Mouse (Mus musculus): Measurements from ENCODE around the gene Prss29. TPM values are rescaled to one million over a fixed set of nuclear protein-coding genes. Genes with fewer than 3 reads are reported as not detected.
A peak's percentile ranks its signal among the peaks of the same experiment; 100 is the strongest.

Gene Prss29
- total RNA-seq (2021), result not detected
- not detected in 2 replicates for polyA plus RNA-seq (2012; rRNA removed)
- long read RNA-seq, result 0 reads

DNA sequence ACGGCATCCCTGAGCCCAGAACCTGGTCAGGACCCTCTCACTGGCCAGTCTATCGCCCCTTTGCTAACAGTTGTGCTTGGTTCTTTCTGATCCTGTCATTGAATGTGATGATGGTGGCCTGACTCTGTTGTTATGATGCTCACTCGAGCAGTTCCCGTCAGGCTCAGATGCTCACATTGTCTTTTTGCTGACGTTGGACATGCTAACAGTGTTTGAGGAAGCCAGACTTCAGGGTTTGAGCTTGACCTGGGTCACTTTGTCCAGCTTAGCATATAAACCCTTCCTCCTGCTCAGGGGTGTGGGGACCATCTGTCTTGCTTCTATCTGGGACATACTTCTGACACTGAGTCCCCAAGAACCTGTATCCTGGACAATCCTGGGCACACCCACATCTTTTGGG, at the start of gene Prss29:
TSS of gene Prss29 (plus strand) at position 301 of the 400 bp plus-strand sequence.
- no peak for DNase-seq

DNA sequence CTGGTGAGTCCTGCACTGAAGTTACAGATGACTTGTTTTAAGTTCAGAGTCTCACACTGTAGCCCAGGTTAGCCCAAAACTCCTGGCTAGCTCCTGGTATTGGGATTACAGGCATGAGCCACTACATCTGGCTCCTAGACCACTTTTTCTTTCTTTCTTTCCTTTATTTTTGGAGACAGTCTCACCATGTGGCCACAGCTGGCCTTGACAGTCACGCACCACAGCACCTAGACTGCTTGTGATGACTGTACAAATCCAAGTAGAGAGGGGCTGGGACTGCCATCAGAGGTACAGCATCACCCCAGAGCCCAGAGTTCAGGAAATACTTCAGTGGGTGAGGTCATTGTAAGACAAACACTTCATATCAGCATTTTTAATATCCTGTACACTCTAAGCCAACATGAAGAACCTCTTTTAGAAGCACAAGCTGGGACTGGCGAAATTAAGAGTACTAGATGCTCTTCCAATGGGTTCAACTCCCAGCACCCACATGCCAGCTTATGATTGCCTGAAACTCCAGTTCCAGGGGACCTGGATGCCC, 47.6 kb upstream of the Prss29 start:
- DNase-seq, result no peak

GRCm38 (mm10) chr17:25272326-25272725, 46.1 kb upstream of the Prss29 start:
- peak; percentile 38 for DNase-seq

DNA sequence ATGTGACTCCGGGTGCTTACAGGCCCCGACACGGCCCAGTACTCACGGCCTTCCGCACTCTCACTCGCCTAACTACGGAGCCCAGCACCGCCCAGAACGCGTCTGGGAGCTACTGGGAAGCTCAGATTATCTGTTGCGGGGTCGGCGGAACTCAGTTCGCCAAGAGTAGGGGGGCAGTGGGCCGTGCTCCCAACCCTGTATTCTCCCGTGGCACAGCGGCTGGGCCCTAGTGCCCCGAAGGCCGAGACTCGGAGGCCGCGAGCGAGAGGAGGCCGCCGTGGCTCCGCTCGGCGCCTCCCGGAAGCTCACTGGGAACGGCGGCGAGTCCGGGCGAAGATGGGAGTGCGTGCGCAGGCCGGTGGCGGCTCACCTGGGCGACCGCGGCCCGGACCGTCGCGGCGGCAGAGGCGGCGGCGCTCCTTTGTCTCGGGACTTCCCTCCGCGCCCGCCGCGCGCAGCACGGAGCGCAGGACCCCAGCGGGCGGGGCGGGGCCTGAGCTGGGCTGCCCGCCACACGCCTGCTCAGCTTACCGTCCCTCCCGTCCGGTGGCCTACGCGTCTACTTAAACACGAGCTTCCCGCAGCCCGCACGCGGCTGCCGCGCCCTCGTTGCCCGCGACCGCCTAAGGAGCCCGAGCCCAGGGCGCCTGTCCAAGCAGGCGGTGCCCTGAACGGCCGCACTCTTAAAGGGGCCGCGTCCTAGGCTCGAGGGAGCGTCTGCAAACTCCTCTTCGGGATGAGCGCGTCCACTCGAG, 45.3 kb upstream of the Prss29 start:
- peak; percentile 94 for DNase-seq

DNA sequence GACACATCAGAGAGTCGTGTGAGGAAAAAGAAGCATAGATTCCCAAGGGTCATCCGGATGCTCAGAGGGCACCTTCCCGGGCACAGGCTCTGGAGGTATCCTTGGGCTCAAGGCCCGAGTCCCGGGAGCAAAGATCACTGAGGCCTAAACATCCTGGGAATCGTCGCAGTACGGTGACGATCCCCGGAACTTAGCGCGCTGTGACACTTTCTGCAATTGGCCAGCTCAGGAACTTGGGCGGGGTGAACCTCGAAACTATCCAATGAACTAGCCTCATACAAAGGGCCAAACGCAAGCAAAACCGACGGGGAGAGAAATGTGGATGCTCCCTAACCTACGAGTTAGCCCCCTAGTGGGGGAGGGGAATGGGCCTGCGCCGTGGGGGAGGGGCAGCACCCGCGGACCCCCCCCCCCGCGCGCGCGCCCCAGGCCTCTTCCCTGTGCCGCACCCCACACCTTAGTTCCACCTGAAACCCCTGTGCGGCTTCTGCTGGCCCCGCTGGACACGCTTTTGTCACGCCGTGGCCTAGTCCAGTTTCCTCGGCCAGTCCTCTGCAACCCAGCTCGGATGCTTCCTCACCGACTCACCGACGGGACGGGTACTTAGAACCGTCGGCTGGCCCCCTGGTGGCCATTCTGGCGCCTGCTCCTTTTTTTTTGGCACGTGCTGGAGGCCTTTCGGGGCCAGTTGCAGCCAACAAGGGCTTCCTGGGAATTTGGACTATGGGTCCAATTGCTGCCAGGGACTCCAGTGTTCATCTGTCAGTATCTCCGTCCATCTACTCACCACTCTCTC, 44.5 kb upstream of the Prss29 start:
- DNase-seq, result peak; percentile 98

DNA sequence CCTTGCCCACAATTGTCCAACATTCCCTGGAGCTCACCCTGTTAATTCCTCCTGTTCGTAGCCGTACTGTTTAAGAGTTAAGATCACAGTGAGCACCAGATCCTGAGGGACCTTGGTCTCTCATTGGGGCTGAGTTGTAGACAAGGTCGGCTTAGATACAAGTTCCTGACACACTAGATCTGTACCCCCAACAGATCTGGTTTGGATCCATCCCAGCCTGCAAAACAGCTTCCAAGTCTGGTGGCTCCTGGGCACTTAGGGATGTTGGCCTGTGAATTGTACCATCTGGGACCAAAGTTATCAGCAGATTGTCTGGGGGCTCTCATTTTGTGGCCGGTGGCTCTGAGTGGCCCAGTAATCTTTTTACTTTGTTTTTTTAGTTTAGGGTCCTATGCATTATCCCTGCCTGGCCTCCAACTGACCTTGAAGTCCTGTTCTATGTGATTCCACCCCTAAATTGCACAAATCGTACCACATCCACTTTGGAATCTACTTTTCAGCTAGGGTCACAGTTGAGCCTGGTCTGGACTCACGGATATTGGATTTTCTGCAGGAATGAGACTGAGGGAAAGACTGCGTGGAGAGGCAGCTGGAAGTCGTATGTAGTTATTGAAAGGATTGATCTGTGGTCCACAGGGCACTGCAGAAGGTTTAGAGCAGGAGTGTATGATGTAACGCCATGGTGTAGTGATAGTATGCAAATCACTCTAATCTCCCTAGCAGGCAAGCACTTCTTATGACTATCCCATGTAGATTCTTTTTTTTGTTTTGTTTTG, 43.7 kb upstream of the Prss29 start, which contains the start of gene Ube2i:
TSS of gene Ube2i (minus strand) at position 52 of the 776 bp plus-strand sequence.
- no peak for DNase-seq

DNA sequence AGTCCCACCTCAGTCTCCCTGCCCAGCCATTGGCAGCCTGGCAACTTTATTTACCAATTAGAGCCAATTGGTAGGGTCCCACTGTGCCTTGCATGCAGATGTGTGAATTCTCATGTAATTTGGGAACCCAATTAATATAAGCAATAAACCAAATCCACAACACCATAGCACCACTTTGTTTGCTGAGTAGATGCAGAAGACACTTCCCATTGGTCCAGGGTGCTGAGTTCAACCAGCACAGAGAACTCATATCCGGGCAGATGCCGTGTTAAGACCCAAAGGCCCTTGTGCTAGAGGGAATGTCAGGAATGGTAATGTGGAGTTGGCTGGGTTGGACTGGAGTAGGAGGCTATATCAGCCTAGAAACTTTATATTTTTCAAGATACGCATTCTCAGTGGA, 42.6 kb upstream of the Prss29 start:
- no peak for DNase-seq

DNA sequence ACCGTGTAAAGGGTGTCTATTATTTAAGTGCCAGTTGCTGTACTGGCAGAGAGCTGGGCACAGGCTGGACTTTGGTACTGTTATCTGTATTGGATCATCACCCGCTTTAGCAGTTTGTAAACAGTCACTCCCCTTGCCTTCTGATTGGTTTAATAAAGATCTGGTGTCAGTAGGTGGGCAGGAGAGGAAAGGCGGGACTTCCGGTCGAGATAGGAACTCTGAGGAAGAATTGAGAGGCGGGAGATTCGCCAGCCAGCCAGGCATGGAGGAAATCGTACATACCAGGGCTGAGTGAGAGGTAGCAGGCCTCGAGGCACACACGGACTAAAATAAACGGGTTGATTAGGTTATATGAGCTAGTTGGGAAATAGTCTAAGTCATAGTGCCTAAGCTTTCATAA, 36.3 kb upstream of the Prss29 start:
- peak; percentile 66 for DNase-seq

GRCm38 (mm10) chr17:25285033-25285432, 33.4 kb upstream of the Prss29 start:
- peak; percentile 76 for DNase-seq

DNA sequence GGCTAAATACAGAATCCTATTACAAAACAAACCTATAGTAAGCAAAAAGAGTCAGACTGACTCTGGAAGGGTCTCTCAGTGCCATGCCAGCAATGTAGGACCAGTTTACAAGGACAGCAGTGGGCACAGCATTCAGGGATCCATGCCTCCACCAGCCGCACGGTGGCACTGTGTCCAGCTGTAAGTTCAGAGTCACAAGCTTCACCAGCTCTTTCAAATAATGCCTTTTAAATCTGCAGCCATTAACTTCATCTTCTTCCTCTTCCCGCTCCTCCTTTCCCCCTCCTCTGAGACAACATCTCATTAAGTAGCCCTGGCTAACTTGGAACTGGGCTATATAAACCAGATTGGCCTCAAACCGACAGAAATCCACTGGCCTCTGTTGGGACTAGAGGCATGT, 29.6 kb upstream of the Prss29 start:
- peak; percentile 51 for DNase-seq

GRCm38 (mm10) chr17:25290411-25290810, 28.0 kb upstream of the Prss29 start:
- no peak for DNase-seq

DNA sequence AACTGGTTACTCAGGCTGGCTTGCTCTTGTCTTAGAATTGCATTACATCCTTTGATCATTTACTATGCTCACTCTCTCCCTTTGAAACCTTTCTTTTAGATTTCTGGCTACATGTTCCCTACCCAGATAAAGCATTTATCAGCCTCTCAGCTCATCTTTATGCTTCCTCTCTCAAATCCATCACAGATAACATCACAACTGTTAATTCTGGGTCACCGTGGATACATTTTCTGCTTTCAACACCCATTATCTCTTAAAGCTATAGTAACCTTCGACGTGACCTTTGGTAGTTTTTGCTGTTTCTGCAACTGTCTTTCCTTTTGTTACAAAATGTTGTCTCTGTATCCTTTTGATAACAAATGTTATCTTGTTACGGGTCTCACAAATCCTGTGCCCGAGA, 25.0 kb upstream of the Prss29 start:
- DNase-seq, result no peak

DNA sequence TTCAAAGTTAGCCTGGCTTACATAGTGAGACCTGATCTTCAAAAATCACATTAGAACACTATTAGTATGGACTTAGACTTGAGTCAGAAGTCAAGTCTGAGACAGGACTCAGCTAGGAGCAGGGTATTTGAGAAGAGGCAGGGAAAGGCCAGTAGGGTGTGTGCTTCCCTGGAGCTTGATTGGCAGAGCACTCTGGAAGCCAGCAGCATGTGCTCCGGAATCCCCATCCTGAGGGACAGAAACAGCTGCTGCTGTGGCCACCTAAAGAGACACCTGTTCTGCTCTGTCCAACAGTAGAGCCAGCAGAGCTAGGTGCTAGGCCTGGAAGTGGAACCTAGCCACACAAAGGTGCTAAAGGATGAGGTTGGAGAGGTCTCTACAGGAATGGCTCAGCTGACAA, 24.3 kb upstream of the Prss29 start:
- DNase-seq, result no peak

- no peak for DNase-seq
Observed at GRCm38 (mm10) chr17:25298094-25298493, 20.4 kb upstream of the Prss29 start, which contains the start of gene Prss34. Gene Prss34, plus strand, starts transcription at chr17:25298394.

DNA sequence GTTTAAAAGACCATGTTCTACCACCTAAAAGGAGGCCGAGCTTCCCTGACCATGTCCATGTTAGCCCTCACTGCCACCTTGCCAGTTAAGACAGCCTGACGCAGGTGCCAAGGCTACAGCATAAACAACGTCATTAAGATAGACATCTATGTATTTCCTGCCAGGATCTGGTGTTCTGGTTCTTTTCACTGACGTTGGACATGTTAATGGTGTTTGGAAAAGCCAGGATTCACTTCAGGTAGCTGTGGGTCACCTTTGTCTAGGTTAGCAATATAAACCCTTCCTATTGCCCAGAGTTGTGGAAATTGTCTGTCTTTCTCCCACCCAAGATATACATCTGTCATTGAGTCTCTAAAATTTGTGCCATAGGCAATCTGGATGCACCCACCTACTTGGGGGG, 10.1 kb upstream of the Prss29 start, which contains the start of gene Prss28:
TSS of gene Prss28 (plus strand) at position 301 of the 400 bp plus-strand sequence.
- DNase-seq, result no peak

GRCm38 (mm10) chr17:25320819-25321218, 2.4 kb downstream of the Prss29 start:
- no peak for DNase-seq

- DNase-seq, result no peak
Observed at GRCm38 (mm10) chr17:25322930-25323329, 4.5 kb downstream of the Prss29 start.

- no peak for DNase-seq
Observed at GRCm38 (mm10) chr17:25332321-25332720, 13.9 kb downstream of the Prss29 start.

GRCm38 (mm10) chr17:25333943-25334342, 15.5 kb downstream of the Prss29 start:
- peak; percentile 56 for DNase-seq

DNA sequence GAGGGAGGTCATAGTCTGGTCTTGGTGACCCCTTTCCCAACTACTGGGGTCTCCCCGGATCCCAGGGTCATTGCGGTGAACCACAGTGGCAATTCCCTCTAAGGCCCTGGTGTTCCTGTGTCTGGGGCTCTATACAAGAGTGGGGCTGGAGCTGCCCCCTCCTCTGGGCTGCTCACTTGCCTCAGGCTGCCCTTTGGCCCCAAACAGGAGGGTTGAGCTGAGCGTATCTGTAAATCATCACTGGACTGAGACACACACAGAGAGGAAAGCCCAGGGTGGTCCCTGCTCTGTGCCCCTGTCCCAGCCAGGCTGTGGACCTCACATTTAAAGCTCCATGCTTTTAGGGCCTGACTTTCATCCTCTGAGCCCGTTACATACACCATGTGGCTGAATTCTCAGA, 19.8 kb downstream of the Prss29 start:
- DNase-seq, result no peak

DNA sequence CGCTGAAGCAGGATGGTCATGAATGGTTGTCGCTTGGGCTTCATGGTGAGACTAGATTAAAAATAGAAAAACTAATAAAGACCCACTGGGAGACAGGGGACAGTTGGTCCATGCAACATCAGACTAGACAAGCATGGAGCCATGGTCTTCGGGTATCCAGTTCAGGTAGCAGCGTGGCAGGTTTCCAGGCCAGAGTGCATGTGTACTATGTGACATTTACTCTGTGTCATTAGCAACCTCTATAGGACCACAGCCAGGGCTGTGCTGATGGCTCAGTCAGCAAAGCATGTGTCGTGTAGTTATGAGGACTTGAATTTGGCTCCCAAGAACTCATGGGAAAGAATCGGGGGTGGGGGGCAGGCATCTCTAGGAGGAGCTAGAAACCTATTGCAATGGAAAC, 21.5 kb downstream of the Prss29 start:
- no peak for DNase-seq

DNA sequence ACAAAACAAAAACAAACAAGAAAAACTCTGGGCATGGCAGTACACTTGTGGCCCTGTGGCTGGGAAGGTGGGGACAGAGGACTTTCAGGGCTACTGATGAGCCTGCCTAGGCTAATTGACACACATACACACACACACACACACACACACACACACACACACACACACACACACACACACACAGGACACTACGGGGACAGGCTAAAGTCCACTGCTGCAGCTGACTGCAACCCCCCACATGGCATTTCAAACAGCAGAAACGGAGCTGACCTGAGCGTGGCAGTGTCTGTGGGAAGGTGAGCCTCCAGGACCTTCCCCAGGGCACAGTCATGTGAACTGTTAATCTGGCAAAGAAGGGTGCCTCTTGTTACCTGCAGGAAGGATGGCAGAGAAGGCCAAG, 23.0 kb downstream of the Prss29 start:
- DNase-seq, result no peak

Data from adrenal gland, adult 2 months (tissue).